8 mouse cellular contexts compared by ENCODE assay signal in the genomic region with DNA sequence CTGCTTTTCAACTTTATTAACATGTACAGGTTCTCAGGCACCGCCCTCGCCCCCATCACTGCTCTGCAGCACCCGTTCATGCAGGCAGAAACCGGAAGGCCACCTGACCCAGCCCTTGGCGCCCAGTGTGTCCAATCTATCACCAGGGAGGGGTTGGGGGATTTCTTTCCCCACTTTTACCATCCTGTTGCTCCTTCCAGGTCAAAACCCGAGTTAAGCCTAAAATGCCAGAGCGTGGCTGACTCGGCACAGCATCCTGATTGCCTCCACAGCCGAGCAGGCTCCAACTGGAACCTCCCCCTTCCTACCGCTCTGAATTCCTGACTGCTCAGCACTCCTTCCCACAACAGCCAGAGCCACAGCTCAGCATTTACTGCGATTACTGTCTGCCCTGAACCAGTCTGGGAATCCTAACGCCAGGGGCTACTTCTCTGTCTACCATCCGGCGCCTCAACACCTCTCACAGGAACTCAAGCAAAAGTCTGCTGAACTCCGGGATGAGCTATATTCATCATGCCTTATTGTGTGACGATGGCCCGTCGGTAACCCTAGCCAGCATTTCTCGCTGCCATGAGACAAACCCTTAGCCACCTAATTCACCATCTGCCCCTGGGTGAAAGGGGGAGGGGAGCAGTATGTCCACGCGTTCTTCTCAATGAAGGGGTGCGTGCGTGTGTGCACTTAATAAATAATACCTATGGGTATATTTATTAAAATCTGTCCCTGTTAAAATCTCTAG. TPM values are rescaled to one million over a fixed set of nuclear protein-coding genes. Genes with fewer than 3 reads are reported as not detected.
A peak's percentile ranks its signal among the peaks of the same experiment; 100 is the strongest.
DNase-seq lines count a peak whose midpoint lies in the region; ATAC-seq and TF ChIP-seq lines count a peak whose summit lies in the region.

No protein-coding gene starts in this region.

- H3K27ac ChIP-seq in bone marrow macrophage, adult 2 months (ENCODE audit: insufficient read depth, low read depth, low read length): peak overlapping the region; percentile 87
- 0 out of 2 replicates have a peak overlapping the region, but pooled peaks have one; percentile 0 for H3K27ac ChIP-seq in forebrain, postnatal 0 days (ENCODE audit: low read depth, low read length)
- peak overlapping the region; percentile 71 for H3K27ac ChIP-seq in hindbrain, embryonic 16.5 days (ENCODE audit: low read depth, low read length)
- peak overlapping the region; percentile 76 for H3K27ac ChIP-seq in liver, embryonic 12.5 days

- peaks cover 20% of the 10 kb centered on the region for H3K4me1 ChIP-seq in bone marrow macrophage, adult 2 months (ENCODE audit: control insufficient read depth, insufficient read depth, low read length)
- no peaks in the 10 kb centered on the region for H3K4me1 ChIP-seq in forebrain, postnatal 0 days (ENCODE audit: insufficient read depth)
- H3K4me1 ChIP-seq in hindbrain, embryonic 16.5 days (ENCODE audit: control insufficient read depth, insufficient read depth, low read depth, low read length): peaks cover 16% of the 10 kb centered on the region
- peaks cover 87% of the 10 kb centered on the region for H3K4me1 ChIP-seq in liver, embryonic 12.5 days

- H3K4me2 ChIP-seq in forebrain, postnatal 0 days (ENCODE audit: low read depth): peak overlapping the region; percentile 94
- peak overlapping the region; percentile 82 for H3K4me2 ChIP-seq in hindbrain, embryonic 16.5 days (ENCODE audit: low read length)
- peak overlapping the region; percentile 93 for H3K4me2 ChIP-seq in liver, embryonic 12.5 days

- no peaks in the 10 kb centered on the region for H3K36me3 ChIP-seq in forebrain, postnatal 0 days (ENCODE audit: insufficient read depth)
- no peaks in the 10 kb centered on the region for H3K36me3 ChIP-seq in hindbrain, embryonic 16.5 days (ENCODE audit: control insufficient read depth, insufficient read depth, low read length)
- H3K36me3 ChIP-seq in liver, embryonic 12.5 days: peaks cover 15% of the 10 kb centered on the region

- 6% methylated on average over 23 of the region's 23 CpGs for WGBS in forebrain, postnatal 0 days
- 4% methylated on average over 23 of the region's 23 CpGs for WGBS in hindbrain, embryonic 16.5 days
- 14% methylated on average over 23 of the region's 23 CpGs for WGBS in liver, embryonic 12.5 days (ENCODE audit: insufficient replicate concordance)

- ATAC-seq in forebrain, postnatal 0 days: peak; percentile 58
- ATAC-seq in hindbrain, embryonic 16.5 days: peak; percentile 68
- ATAC-seq in liver, embryonic 12.5 days: no peak

- TF ChIP-seq CTCF in bone marrow macrophage, adult 2 months (IDR thresholded peaks at IDR 0.05; ENCODE audit: low read depth, low read length): no peak
- TF ChIP-seq CTCF in forebrain, postnatal 0 days (IDR thresholded peaks at IDR 0.05; ENCODE audit: low read depth): no peak

- H3K4me3 ChIP-seq in bone marrow macrophage, adult 2 months (ENCODE audit: insufficient read depth, low read length): peak overlapping the region; percentile 70
- H3K4me3 ChIP-seq in forebrain, postnatal 0 days (ENCODE audit: low read depth, low read length): peak overlapping the region; percentile 32
- peak overlapping the region; percentile 42 for H3K4me3 ChIP-seq in hindbrain, embryonic 16.5 days (ENCODE audit: low read length)
- H3K4me3 ChIP-seq in liver, embryonic 12.5 days: peak overlapping the region; percentile 91

- no peak for TF ChIP-seq POLR2A in bone marrow macrophage, adult 2 months (IDR thresholded peaks at IDR 0.05; ENCODE audit: borderline replicate concordance, low read depth, low read length)

- peak; percentile 32 for DNase-seq in ovary, adult 18-20 months (ENCODE audit: low spot score)
- DNase-seq in ovary, postnatal 10 days (ENCODE audit: low spot score): no peak
- peak; percentile 57 for DNase-seq in forebrain, postnatal 0 days
- peak; percentile 59 for DNase-seq in naive thymus-derived CD4-positive, alpha-beta T cell, adult 2 months (ENCODE audit: low read depth)
- peak; percentile 67 for DNase-seq in thymus, postnatal 14 days

- H3K9ac ChIP-seq in forebrain, postnatal 0 days: no peak overlapping the region; the same call in 1 of the 2 replicates
- H3K9ac ChIP-seq in hindbrain, embryonic 16.5 days (ENCODE audit: low read depth, low read length): peak overlapping the region; percentile 56
- H3K9ac ChIP-seq in liver, embryonic 12.5 days: peak overlapping the region; percentile 94

- H3K27me3 ChIP-seq in forebrain, postnatal 0 days (ENCODE audit: insufficient read depth, low read length): no peaks in the 10 kb centered on the region
- H3K27me3 ChIP-seq in hindbrain, embryonic 16.5 days (replicated peaks; ENCODE audit: control insufficient read depth, insufficient read depth, low read length): peaks cover 6% of the 10 kb centered on the region
- H3K27me3 ChIP-seq in liver, embryonic 12.5 days (replicated peaks): no peaks in the 10 kb centered on the region

- H3K9me3 ChIP-seq in forebrain, postnatal 0 days (ENCODE audit: low read length): no peaks in the 10 kb centered on the region
- no peaks in the 10 kb centered on the region for H3K9me3 ChIP-seq in hindbrain, embryonic 16.5 days (ENCODE audit: control insufficient read depth, low read length)
- no peaks in the 10 kb centered on the region for H3K9me3 ChIP-seq in liver, embryonic 12.5 days (replicated peaks)

RNA-seq across cellular contexts. Expression of a gene that starts 3.6 kb away (rescaled TPM):
- polyA plus RNA-seq in bone marrow macrophage, adult 2 months (2012; ENCODE audit: insufficient read depth, insufficient read length, missing spikeins): 19.4 and 19.9 TPM in 2 replicates
- total RNA-seq in forebrain, postnatal 0 days (2014; rRNA removed): 37.8 and 45.4 TPM in 2 replicates
- polyA plus RNA-seq in forebrain, postnatal 0 days (2015; fragmentation: Nextera tagmentation; extraction: Ambion mirVana): 51.6 and 60.2 TPM in 2 replicates
- 69.9 and 73.3 TPM in 2 replicates for polyA plus RNA-seq in hindbrain, embryonic 16.5 days (2015; fragmentation: Nextera tagmentation; extraction: Ambion mirVana)
- polyA plus RNA-seq in liver, embryonic 12.5 days (2016; fragmentation: Nextera tagmentation; extraction: Ambion mirVana): 67.9 and 72.4 TPM in 2 replicates

Comparison
In these comparisons a context has a peak if more than half of its experiments do, and no peak if none do; other contexts are left out.
1. H3K27ac ChIP-seq: peak in every context shown above with its lines; median percentile 87 in bone marrow macrophage, adult 2 months; 76 in liver, embryonic 12.5 days; 71 in hindbrain, embryonic 16.5 days; 0 in forebrain, postnatal 0 days.
2. H3K4me3 ChIP-seq: peak in every context shown above with its lines; median percentile 91 in liver, embryonic 12.5 days; 70 in bone marrow macrophage, adult 2 months; 42 in hindbrain, embryonic 16.5 days; 32 in forebrain, postnatal 0 days.